Mouse (Mus musculus): ENCODE data around the gene Haus3.

Haus3 gene

GRCm38 (mm10) chr5:34187601-34188316 lies 18.4 kb upstream of the Haus3 start, which contains the start of gene Mxd4:
Mxd4 (minus strand) TSS chr5:34187720.
- ATAC-seq (ENCODE audit: insufficient number of reproducible peaks, low FRiP score, low TSS enrichment), result peak; percentile 92

- ATAC-seq (ENCODE audit: insufficient number of reproducible peaks, low FRiP score, low TSS enrichment), result no peak
These were observed 17.6 kb upstream of the Haus3 start for GRCm38 (mm10) chr5:34186961-34187391.

- ATAC-seq (ENCODE audit: insufficient number of reproducible peaks, low FRiP score, low TSS enrichment), result no peak
These were observed 17.1 kb upstream of the Haus3 start for GRCm38 (mm10) chr5:34186391-34186790.

- ATAC-seq (ENCODE audit: insufficient number of reproducible peaks, low FRiP score, low TSS enrichment), result no peak
These were observed 16.5 kb upstream of the Haus3 start for GRCm38 (mm10) chr5:34185791-34186190.

- ATAC-seq (ENCODE audit: insufficient number of reproducible peaks, low FRiP score, low TSS enrichment), result no peak
These were observed 15.8 kb upstream of the Haus3 start for GRCm38 (mm10) chr5:34185051-34185580.

GRCm38 (mm10) chr5:34183976-34184375 lies 14.6 kb upstream of the Haus3 start:
- ATAC-seq (ENCODE audit: insufficient number of reproducible peaks, low FRiP score, low TSS enrichment), result no peak

- no peak for ATAC-seq (ENCODE audit: insufficient number of reproducible peaks, low FRiP score, low TSS enrichment)
These were observed 14.0 kb upstream of the Haus3 start for GRCm38 (mm10) chr5:34183156-34183880.

GRCm38 (mm10) chr5:34182486-34182885 lies 13.2 kb upstream of the Haus3 start:
- ATAC-seq (ENCODE audit: insufficient number of reproducible peaks, low FRiP score, low TSS enrichment), result no peak

GRCm38 (mm10) chr5:34177821-34178220 lies 8.5 kb upstream of the Haus3 start:
- ATAC-seq (ENCODE audit: insufficient number of reproducible peaks, low FRiP score, low TSS enrichment), result no peak

- no peak for ATAC-seq (ENCODE audit: insufficient number of reproducible peaks, low FRiP score, low TSS enrichment)
These were observed 7.8 kb upstream of the Haus3 start for GRCm38 (mm10) chr5:34177091-34177490.

- ATAC-seq (ENCODE audit: insufficient number of reproducible peaks, low FRiP score, low TSS enrichment), result no peak
These were observed 7.4 kb upstream of the Haus3 start for GRCm38 (mm10) chr5:34176691-34177090.

GRCm38 (mm10) chr5:34175403-34175694 lies 6.0 kb upstream of the Haus3 start:
- ATAC-seq (ENCODE audit: insufficient number of reproducible peaks, low FRiP score, low TSS enrichment), result no peak

GRCm38 (mm10) chr5:34174550-34175402 lies 5.4 kb upstream of the Haus3 start:
- no peak for ATAC-seq (ENCODE audit: insufficient number of reproducible peaks, low FRiP score, low TSS enrichment)

- ATAC-seq (ENCODE audit: insufficient number of reproducible peaks, low FRiP score, low TSS enrichment), result no peak
These were observed 4.7 kb upstream of the Haus3 start for GRCm38 (mm10) chr5:34174021-34174420.

GRCm38 (mm10) chr5:34170726-34171125 lies 1.4 kb upstream of the Haus3 start:
- no peak for ATAC-seq (ENCODE audit: insufficient number of reproducible peaks, low FRiP score, low TSS enrichment)

- no peak for ATAC-seq (ENCODE audit: insufficient number of reproducible peaks, low FRiP score, low TSS enrichment)
These were observed 627 bp upstream of the Haus3 start for GRCm38 (mm10) chr5:34169954-34170353.

- ATAC-seq (ENCODE audit: insufficient number of reproducible peaks, low FRiP score, low TSS enrichment), result no peak
These were observed 1.5 kb downstream of the Haus3 start for GRCm38 (mm10) chr5:34167857-34168256.

- no peak for ATAC-seq (ENCODE audit: insufficient number of reproducible peaks, low FRiP score, low TSS enrichment)
These were observed 3.5 kb downstream of the Haus3 start for GRCm38 (mm10) chr5:34165793-34166192.

- ATAC-seq (ENCODE audit: insufficient number of reproducible peaks, low FRiP score, low TSS enrichment), result no peak
These were observed 20.9 kb downstream of the Haus3 start for GRCm38 (mm10) chr5:34148476-34148875.

GRCm38 (mm10) chr5:34147554-34147953 lies 21.8 kb downstream of the Haus3 start:
- no peak for ATAC-seq (ENCODE audit: insufficient number of reproducible peaks, low FRiP score, low TSS enrichment)

- no peak for ATAC-seq (ENCODE audit: insufficient number of reproducible peaks, low FRiP score, low TSS enrichment)
These were observed 29.6 kb downstream of the Haus3 start for GRCm38 (mm10) chr5:34139751-34140150.

Measured in cerebellum, adult (tissue).